Mouse (Mus musculus): ENCODE measurements at regions not wholly inside any gene's neighbourhood (a gene's known extent, or its start where the extent isn't known, plus 50 kb on each side); places are given as distances from the start of the nearest gene placed in this dataset.

DNA sequence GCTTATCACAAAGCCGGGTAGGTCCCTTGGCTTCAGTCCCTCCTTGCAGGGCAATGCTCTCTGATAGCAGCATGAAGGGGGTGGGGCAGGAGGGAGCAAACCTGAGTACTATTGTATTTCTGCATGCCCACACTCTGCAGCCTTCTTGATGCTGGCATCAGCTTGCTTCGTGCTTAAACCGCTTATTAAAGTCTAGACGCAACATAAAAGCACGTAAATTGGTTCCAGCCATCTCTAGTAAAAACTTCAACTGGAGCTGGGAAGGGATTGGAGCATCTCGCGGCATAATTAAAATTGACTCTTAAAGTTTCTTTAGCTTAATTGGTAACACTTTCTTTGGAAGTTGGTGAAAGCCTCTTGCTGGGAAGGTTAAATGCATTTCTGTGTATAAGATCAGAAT is 131.5 kb upstream of the Jag1 start:
- DNase-seq (ENCODE audit: low read depth in 3 of 3, low spot score in 3 of 3) = no peak
- no peak overlapping the region for H3K9ac ChIP-seq (replicated peaks)
- TF ChIP-seq EP300 (IDR thresholded peaks at IDR 0.05; ENCODE audit: low read depth) = no peak
- no peak for TF ChIP-seq CTCF (IDR thresholded peaks at IDR 0.05; ENCODE audit: low read depth)
- ATAC-seq (ENCODE audit: insufficient read depth) = no peak
- H3K4me1 ChIP-seq (replicated peaks; ENCODE audit: control insufficient read depth in 2 of 2, insufficient read depth in 2 of 2, low read length in 1 of 2) = no peaks in the 10 kb centered on the region
- H3K9me3 ChIP-seq (ENCODE audit: control insufficient read depth, low read length) = no peaks in the 10 kb centered on the region
- 63% methylated on average over 7 of the region's 7 CpGs for WGBS (ENCODE audit: insufficient replicate concordance)
- H3K4me2 ChIP-seq (ENCODE audit: low read depth) = no peak overlapping the region
- no peaks in the 10 kb centered on the region for H3K27me3 ChIP-seq (ENCODE audit: control insufficient read depth, insufficient read depth, low read length)
- no peaks in the 10 kb centered on the region for H3K36me3 ChIP-seq (replicated peaks; ENCODE audit: control insufficient read depth, insufficient read depth, low read depth)
- H3K27ac ChIP-seq = no peak overlapping the region
- H3K4me3 ChIP-seq (ENCODE audit: insufficient read depth in 1 of 2, low read depth in 2 of 2, low read length in 2 of 2) = no peak overlapping the region

- Histone ChIP-seq H3K4me1 (replicated peaks; ENCODE audit: control insufficient read depth in 2 of 2, insufficient read depth in 2 of 2, low read length in 1 of 2) (no peaks in the 10 kb centered on the region), H3K4me3 (ENCODE audit: insufficient read depth in 1 of 2, low read depth in 2 of 2, low read length in 2 of 2) (no peak overlapping the region), H3K27me3 (ENCODE audit: control insufficient read depth, insufficient read depth, low read length) (no peaks in the 10 kb centered on the region), H3K9ac (replicated peaks) (no peak overlapping the region), H3K9me3 (ENCODE audit: control insufficient read depth, low read length) (no peaks in the 10 kb centered on the region), H3K27ac (no peak overlapping the region), H3K36me3 (replicated peaks; ENCODE audit: control insufficient read depth, insufficient read depth, low read depth) (no peaks in the 10 kb centered on the region), H3K4me2 (ENCODE audit: low read depth) (no peak overlapping the region)
- WGBS (ENCODE audit: insufficient replicate concordance) = 66% methylated on average over 6 of the region's 6 CpGs
- no peak for DNase-seq (ENCODE audit: low read depth in 3 of 3, low spot score in 3 of 3)
- ATAC-seq (ENCODE audit: insufficient read depth) = no peak
- TF ChIP-seq CTCF (IDR thresholded peaks at IDR 0.05; ENCODE audit: low read depth) = no peak
- TF ChIP-seq EP300 (IDR thresholded peaks at IDR 0.05; ENCODE audit: low read depth) = no peak
These were observed 127.9 kb upstream of the Jag1 start for GRCm38 (mm10) chr2:137244370-137244769.

DNA sequence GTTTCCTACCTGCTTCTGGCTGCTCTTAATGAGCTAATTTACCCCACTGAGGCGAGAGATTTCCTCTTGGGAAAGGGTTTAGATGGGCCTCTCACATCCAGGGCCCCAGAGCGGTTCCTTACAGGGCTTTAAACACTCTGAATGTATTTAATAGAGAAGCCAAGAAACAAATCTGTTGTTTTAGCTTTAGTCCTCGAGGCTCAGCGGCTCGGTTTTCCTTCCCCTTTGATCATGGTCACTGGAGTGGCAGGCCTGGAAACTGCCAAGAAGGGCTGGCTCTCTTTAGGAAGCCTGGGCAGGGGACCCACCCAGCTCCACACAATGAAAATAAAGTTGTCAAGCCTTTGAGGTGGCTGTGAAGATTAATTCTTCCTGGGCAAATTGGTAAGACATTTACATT is 127.5 kb upstream of the Jag1 start:
- DNase-seq (ENCODE audit: low read depth in 3 of 3, low spot score in 3 of 3) (no peak), ATAC-seq (ENCODE audit: insufficient read depth) (no peak)
- Histone ChIP-seq H3K27me3 (ENCODE audit: control insufficient read depth, insufficient read depth, low read length) (no peaks in the 10 kb centered on the region), H3K27ac (no peak overlapping the region), H3K36me3 (replicated peaks; ENCODE audit: control insufficient read depth, insufficient read depth, low read depth) (no peaks in the 10 kb centered on the region), H3K4me2 (ENCODE audit: low read depth) (no peak overlapping the region), H3K9me3 (ENCODE audit: control insufficient read depth, low read length) (no peaks in the 10 kb centered on the region), H3K9ac (replicated peaks) (no peak overlapping the region), H3K4me3 (ENCODE audit: insufficient read depth in 1 of 2, low read depth in 2 of 2, low read length in 2 of 2) (no peak overlapping the region), H3K4me1 (replicated peaks; ENCODE audit: control insufficient read depth in 2 of 2, insufficient read depth in 2 of 2, low read length in 1 of 2) (no peaks in the 10 kb centered on the region)
- TF ChIP-seq EP300 (IDR thresholded peaks at IDR 0.05; ENCODE audit: low read depth) = no peak
- no peak for TF ChIP-seq CTCF (IDR thresholded peaks at IDR 0.05; ENCODE audit: low read depth)
- WGBS (ENCODE audit: insufficient replicate concordance) = 19% methylated on average over 5 of the region's 5 CpGs

GRCm38 (mm10) chr2:137236961-137237360 is 120.5 kb upstream of the Jag1 start:
- no peaks in the 10 kb centered on the region for H3K9me3 ChIP-seq (ENCODE audit: control insufficient read depth, low read length)
- no peaks in the 10 kb centered on the region for H3K27me3 ChIP-seq (ENCODE audit: control insufficient read depth, insufficient read depth, low read length)
- no peak overlapping the region for H3K9ac ChIP-seq (replicated peaks)
- DNase-seq (ENCODE audit: low read depth in 3 of 3, low spot score in 3 of 3) = no peak
- H3K27ac ChIP-seq = no peak overlapping the region
- H3K4me2 ChIP-seq (ENCODE audit: low read depth) = no peak overlapping the region
- H3K4me3 ChIP-seq (ENCODE audit: insufficient read depth in 1 of 2, low read depth in 2 of 2, low read length in 2 of 2) = no peak overlapping the region
- no peaks in the 10 kb centered on the region for H3K4me1 ChIP-seq (replicated peaks; ENCODE audit: control insufficient read depth in 2 of 2, insufficient read depth in 2 of 2, low read length in 1 of 2)
- H3K36me3 ChIP-seq (replicated peaks; ENCODE audit: control insufficient read depth, insufficient read depth, low read depth) = no peaks in the 10 kb centered on the region
- TF ChIP-seq CTCF (IDR thresholded peaks at IDR 0.05; ENCODE audit: low read depth) (no peak), EP300 (IDR thresholded peaks at IDR 0.05; ENCODE audit: low read depth) (no peak)
- ATAC-seq (ENCODE audit: insufficient read depth) = no peak
- 51% methylated on average over 3 of the region's 3 CpGs for WGBS (ENCODE audit: insufficient replicate concordance)

DNA sequence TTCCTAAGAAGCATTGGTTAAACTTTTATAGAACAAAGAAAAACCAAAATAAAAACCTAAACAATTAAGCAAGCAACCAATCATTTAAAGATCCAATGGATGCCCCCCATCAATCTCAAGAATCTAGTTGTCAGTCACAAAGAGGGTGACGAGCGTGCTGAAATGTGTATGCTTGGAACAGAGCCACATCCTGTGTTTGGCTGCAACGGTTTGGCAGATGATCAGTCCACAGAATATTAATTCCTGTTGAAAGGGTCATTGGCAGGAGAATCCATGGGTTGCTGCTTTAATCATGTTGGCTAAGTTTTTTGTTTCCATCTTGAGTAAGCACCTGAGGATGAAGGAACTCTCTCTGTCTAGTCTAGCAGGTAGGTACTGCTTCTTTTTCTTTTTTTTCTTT is 117.5 kb upstream of the Jag1 start:
- no peak overlapping the region for H3K4me3 ChIP-seq (ENCODE audit: insufficient read depth in 1 of 2, low read depth in 2 of 2, low read length in 2 of 2)
- H3K4me2 ChIP-seq (ENCODE audit: low read depth) = no peak overlapping the region
- H3K9me3 ChIP-seq (ENCODE audit: control insufficient read depth, low read length) = no peaks in the 10 kb centered on the region
- H3K9ac ChIP-seq (replicated peaks) = no peak overlapping the region
- no peak overlapping the region for H3K27ac ChIP-seq
- no peak for TF ChIP-seq EP300 (IDR thresholded peaks at IDR 0.05; ENCODE audit: low read depth)
- no peak for TF ChIP-seq CTCF (IDR thresholded peaks at IDR 0.05; ENCODE audit: low read depth)
- DNase-seq (ENCODE audit: low read depth in 3 of 3, low spot score in 3 of 3) (no peak), ATAC-seq (ENCODE audit: insufficient read depth) (no peak)
- H3K27me3 ChIP-seq (ENCODE audit: control insufficient read depth, insufficient read depth, low read length) = no peaks in the 10 kb centered on the region
- H3K4me1 ChIP-seq (replicated peaks; ENCODE audit: control insufficient read depth in 2 of 2, insufficient read depth in 2 of 2, low read length in 1 of 2) = no peaks in the 10 kb centered on the region
- WGBS (ENCODE audit: insufficient replicate concordance) = 62% methylated on average over 3 of the region's 3 CpGs
- H3K36me3 ChIP-seq (replicated peaks; ENCODE audit: control insufficient read depth, insufficient read depth, low read depth) = no peaks in the 10 kb centered on the region

GRCm38 (mm10) chr2:137231161-137231560 is 114.7 kb upstream of the Jag1 start:
- Histone ChIP-seq H3K36me3 (replicated peaks; ENCODE audit: control insufficient read depth, insufficient read depth, low read depth) (no peaks in the 10 kb centered on the region), H3K9me3 (ENCODE audit: control insufficient read depth, low read length) (no peaks in the 10 kb centered on the region), H3K4me2 (ENCODE audit: low read depth) (no peak overlapping the region), H3K4me1 (replicated peaks; ENCODE audit: control insufficient read depth in 2 of 2, insufficient read depth in 2 of 2, low read length in 1 of 2) (no peaks in the 10 kb centered on the region), H3K4me3 (ENCODE audit: insufficient read depth in 1 of 2, low read depth in 2 of 2, low read length in 2 of 2) (no peak overlapping the region), H3K27ac (no peak overlapping the region), H3K9ac (replicated peaks) (no peak overlapping the region), H3K27me3 (ENCODE audit: control insufficient read depth, insufficient read depth, low read length) (no peaks in the 10 kb centered on the region)
- no peak for DNase-seq (ENCODE audit: low read depth in 3 of 3, low spot score in 3 of 3)
- TF ChIP-seq CTCF (IDR thresholded peaks at IDR 0.05; ENCODE audit: low read depth) (no peak), EP300 (IDR thresholded peaks at IDR 0.05; ENCODE audit: low read depth) (no peak)
- ATAC-seq (ENCODE audit: insufficient read depth) = no peak

All from liver, embryonic 14.5 days (tissue).